Mouse (Mus musculus) heart, embryonic 14.5 days (tissue): ENCODE data around the gene Hadha. TPM values are rescaled to one million over a fixed set of nuclear protein-coding genes. Genes with fewer than 3 reads are reported as not detected.

Source experiments
- ATAC-seq: fragments of 200-750 bp; cut with Nextera tagmentation; 2 replicates; pipeline ENCODE4 v1.8.0; 2017; ENCODE audit warnings: low read depth, moderate TSS enrichment; ENCODE audit not compliant: insufficient number of reproducible peaks, insufficient read depth, low FRiP score
- H3K27ac ChIP-seq, 2 experiments: fragments of 200-500 bp in 1 of 2; fragments of 300-500 bp in 1 of 2; sonication (generic) in 1 of 2; replicated peaks in 1 of 2; 2 replicates each; pipeline ENCODE4 v1.5.1; 2012 to 2014; ENCODE audit warnings: low read depth in 2 of 2, low read length in 2 of 2, control low read depth in 1 of 2, mild to moderate bottlenecking in 1 of 2, mixed read lengths in 1 of 2; ENCODE audit not compliant: control insufficient read depth in 1 of 2, insufficient read depth in 1 of 2
- H3K27me3 ChIP-seq: fragments of 300-500 bp; sonication (generic); 2 replicates; pipeline ENCODE4 v1.6.1; 2014; ENCODE audit warnings: mild to moderate bottlenecking, low read length, control low read depth; ENCODE audit not compliant: control insufficient read depth, insufficient read depth
- H3K36me3 ChIP-seq: fragments of 300-500 bp; sonication (generic); 2 replicates; pipeline ENCODE4 v1.6.1; 2014; ENCODE audit warnings: mild to moderate bottlenecking, control low read depth, low read length, mixed read lengths; ENCODE audit not compliant: control insufficient read depth, insufficient read depth
- H3K4me1 ChIP-seq, 2 experiments: fragments of 200-500 bp in 1 of 2; fragments of 300-500 bp in 1 of 2; sonication (generic) in 1 of 2; 2 replicates each; pipeline ENCODE4 v1.6.1; 2012 to 2014; ENCODE audit warnings: low read length in 2 of 2, control low read depth in 1 of 2, mixed read lengths in 1 of 2; ENCODE audit not compliant: control insufficient read depth in 2 of 2, insufficient read depth in 2 of 2
- H3K4me2 ChIP-seq: fragments of 300-500 bp; sonication (generic); 2 replicates; pipeline ENCODE4 v1.6.1; 2014; ENCODE audit warnings: mild to moderate bottlenecking, low read length
- H3K4me3 ChIP-seq, 2 experiments: fragments of 200-500 bp in 1 of 2; fragments of 300-500 bp in 1 of 2; sonication (generic) in 1 of 2; 2 replicates each; pipeline ENCODE4 v1.5.1; 2012 to 2014; ENCODE audit warnings: low read length in 2 of 2, mild to moderate bottlenecking in 2 of 2, control low read depth in 1 of 2, low read depth in 1 of 2, moderate library complexity in 1 of 2; ENCODE audit not compliant: control insufficient read depth in 1 of 2, insufficient read depth in 1 of 2
- H3K9ac ChIP-seq: fragments of 300-500 bp; sonication (generic); 2 replicates; pipeline ENCODE4 v1.6.1; 2014; ENCODE audit warnings: mild to moderate bottlenecking, low read length
- H3K9me3 ChIP-seq: fragments of 300-500 bp; sonication (generic); 2 replicates; pipeline ENCODE4 v1.6.1; 2016; ENCODE audit warnings: low read length, control low read depth; ENCODE audit not compliant: control insufficient read depth
- WGBS: fragments of 180-500 bp; shearing (Covaris S2); extraction: QIAGEN DNeasy Blood & Tissue Kit; methylation state at CpG from one replicate; pipeline ENCODE4 v1.1.7; 2014; 5-methylcytosine and 5-hydroxymethylcytosine counted together
- polyA plus RNA-seq: library from polyadenylated mRNA; unstranded; fragments of >200 nt; fragmentation: Nextera tagmentation; extraction: Ambion mirVana; gene quantifications from 2 replicates; pipeline ENCODE4 v1.2.1, GENCODE M21; 2014

Hadha gene
- polyA plus RNA-seq, 1 experiment from 2014 or later, result 223 TPM

DNA sequence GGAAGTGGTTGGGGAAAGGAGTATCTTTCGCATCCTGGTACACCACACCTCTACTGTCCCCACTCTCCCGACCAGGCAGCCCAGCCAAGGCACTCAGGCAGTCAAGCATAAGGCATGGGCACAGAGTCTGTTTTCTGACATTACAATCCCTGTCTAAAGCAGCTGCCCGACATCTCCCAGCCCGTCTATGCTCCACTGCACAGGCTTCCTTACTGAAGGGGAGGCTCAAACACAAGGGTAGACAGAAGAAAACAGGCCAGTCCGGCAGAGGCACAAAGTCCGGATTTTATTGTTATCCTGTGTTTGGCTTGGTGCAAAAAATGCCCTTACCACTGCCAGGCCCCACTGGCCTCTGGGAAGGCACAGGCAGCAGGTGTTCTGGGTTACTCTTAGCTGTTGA, 35.8 kb downstream of the Hadha start:
- ATAC-seq, result no peak
- no peak overlapping the region for H3K4me2 ChIP-seq
- WGBS, result 87% methylated on average over 6 of the region's 6 CpGs
- peaks cover 0 to 2% of the 10 kb centered on the region in 2 experiments; a peak in 1 of 4 replicates for H3K4me1 ChIP-seq
- H3K4me3 ChIP-seq, result no peak overlapping the region
- no peak overlapping the region for H3K9ac ChIP-seq
- H3K36me3 ChIP-seq, result peaks cover 77% of the 10 kb centered on the region
- H3K27ac ChIP-seq, result no peak overlapping the region
- H3K27me3 ChIP-seq, result peaks cover 17% of the 10 kb centered on the region
- no peaks in the 10 kb centered on the region for H3K9me3 ChIP-seq

GRCm38 (mm10) chr5:30118018-30118417, 36.9 kb downstream of the Hadha start:
- Histone ChIP-seq H3K9ac (no peak overlapping the region), H3K27me3 (peaks cover 29% of the 10 kb centered on the region), H3K9me3 (no peaks in the 10 kb centered on the region), H3K4me1 (peaks cover 5 to 6% of the 10 kb centered on the region in 2 experiments; a peak in 2 of 4 replicates), H3K27ac (no peak overlapping the region), H3K4me3 (no peak overlapping the region), H3K36me3 (peaks cover 66% of the 10 kb centered on the region), H3K4me2 (no peak overlapping the region)
- 100% methylated on average over 1 of the region's 1 CpGs for WGBS
- ATAC-seq, result no peak

DNA sequence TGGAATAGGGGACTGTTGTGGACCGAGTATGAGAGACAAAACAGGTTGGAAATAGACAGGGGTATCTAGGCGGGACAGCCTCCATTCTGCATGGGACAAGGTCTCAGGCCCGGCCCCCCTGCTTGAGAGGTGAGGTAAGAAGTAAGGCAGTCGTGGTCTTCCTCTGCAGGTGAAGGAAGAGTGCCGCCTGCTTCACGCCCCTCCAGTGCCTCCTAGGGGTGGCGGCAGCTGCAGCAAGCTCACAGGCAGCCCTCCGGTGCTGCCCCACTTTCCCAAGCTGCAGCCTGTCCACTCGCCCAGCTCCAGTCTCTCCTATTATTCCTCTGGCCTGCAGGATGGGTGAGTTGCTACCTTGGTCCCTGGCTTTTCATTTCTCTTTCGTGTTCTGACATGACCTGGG, 39.2 kb downstream of the Hadha start:
- Histone ChIP-seq H3K4me2 (no peak overlapping the region), H3K27ac (no peak overlapping the region), H3K9me3 (no peaks in the 10 kb centered on the region), H3K27me3 (peaks cover 47% of the 10 kb centered on the region), H3K4me3 (no peak overlapping the region), H3K9ac (no peak overlapping the region), H3K4me1 (peaks cover 13 to 14% of the 10 kb centered on the region in 2 experiments), H3K36me3 (peaks cover 43% of the 10 kb centered on the region)
- no peak for ATAC-seq
- WGBS, result 30% methylated on average over 10 of the region's 10 CpGs

GRCm38 (mm10) chr5:30114761-30115140, 40.2 kb downstream of the Hadha start:
- ATAC-seq, result no peak
- peaks cover 53% of the 10 kb centered on the region for H3K27me3 ChIP-seq

DNA sequence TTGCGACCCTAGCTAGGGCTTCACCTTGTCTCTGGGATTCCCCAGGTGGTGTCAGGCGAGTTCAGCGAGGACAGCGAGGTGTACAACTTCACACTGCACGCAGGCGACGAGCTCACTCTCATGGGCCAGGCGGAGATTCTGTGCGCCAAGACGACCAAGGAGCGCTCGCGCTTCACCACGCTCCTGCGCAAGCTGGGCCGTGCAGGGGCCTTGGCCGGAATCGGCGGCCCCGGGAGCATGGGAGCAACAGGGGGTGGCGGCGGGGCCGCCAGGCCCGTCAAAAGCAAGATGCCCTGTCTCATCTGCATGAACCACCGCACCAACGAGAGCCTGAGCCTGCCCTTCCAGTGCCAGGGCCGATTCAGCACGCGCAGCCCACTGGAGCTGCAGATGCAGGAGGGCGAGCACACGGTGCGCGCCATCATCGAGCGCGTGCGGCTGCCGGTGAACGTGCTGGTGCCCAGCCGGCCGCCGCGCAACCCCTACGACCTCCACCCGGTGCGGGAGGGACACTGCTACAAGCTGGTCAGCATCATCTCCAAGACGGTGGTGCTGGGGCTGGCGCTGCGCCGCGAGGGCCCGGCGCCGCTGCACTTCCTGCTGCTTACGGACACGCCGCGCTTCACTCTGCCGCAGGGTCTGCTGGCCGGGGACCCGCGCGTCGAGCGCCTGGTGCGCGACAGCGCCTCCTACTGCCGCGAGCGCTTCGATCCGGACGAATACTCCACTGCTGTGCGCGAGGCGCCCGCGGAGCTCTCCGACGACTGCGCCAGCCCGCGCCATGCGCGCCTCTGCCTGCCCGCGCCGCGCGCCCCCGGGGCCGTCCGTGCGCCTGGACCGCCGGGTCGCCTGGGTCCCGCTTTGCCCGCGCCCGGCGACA, 40.8 kb downstream of the Hadha start:
- no peaks in the 10 kb centered on the region for H3K9me3 ChIP-seq
- H3K9ac ChIP-seq, result peak overlapping the region; percentile 71
- peak overlapping the region; percentile 58 to 60 for H3K4me3 ChIP-seq
- H3K27me3 ChIP-seq, result peaks cover 59% of the 10 kb centered on the region
- H3K4me2 ChIP-seq, result peak overlapping the region; percentile 97
- ATAC-seq, result peak; percentile 69
- H3K4me1 ChIP-seq, result peaks cover 16 to 20% of the 10 kb centered on the region in 2 experiments
- peaks cover 27% of the 10 kb centered on the region for H3K36me3 ChIP-seq
- 1% methylated on average over 98 of the region's 103 CpGs for WGBS
- no peak overlapping the region for H3K27ac ChIP-seq

More at GRCm38 (mm10) chr5:30114761-30115140, 40.2 kb downstream of the Hadha start:
- 2% methylated on average over 22 of the region's 28 CpGs for WGBS
- H3K4me3 ChIP-seq, result peak overlapping the region; percentile 58 to 60
- H3K9me3 ChIP-seq, result no peaks in the 10 kb centered on the region
- no peak overlapping the region for H3K27ac ChIP-seq
- H3K4me1 ChIP-seq, result peaks cover 16 to 20% of the 10 kb centered on the region in 2 experiments
- peak overlapping the region; percentile 71 for H3K9ac ChIP-seq
- peak overlapping the region; percentile 97 for H3K4me2 ChIP-seq
- H3K36me3 ChIP-seq, result peaks cover 33% of the 10 kb centered on the region

GRCm38 (mm10) chr5:30112533-30113068, 42.4 kb downstream of the Hadha start:
- Histone ChIP-seq H3K27me3 (peaks cover 72% of the 10 kb centered on the region), H3K36me3 (peaks cover 12% of the 10 kb centered on the region), H3K4me2 (no peak overlapping the region), H3K4me1 (peaks cover 16 to 20% of the 10 kb centered on the region in 2 experiments), H3K9ac (no peak overlapping the region), H3K27ac (no peak overlapping the region), H3K9me3 (no peaks in the 10 kb centered on the region), H3K4me3 (no peak overlapping the region)
- ATAC-seq, result no peak
- WGBS, result 75% methylated on average over 3 of the region's 3 CpGs

DNA sequence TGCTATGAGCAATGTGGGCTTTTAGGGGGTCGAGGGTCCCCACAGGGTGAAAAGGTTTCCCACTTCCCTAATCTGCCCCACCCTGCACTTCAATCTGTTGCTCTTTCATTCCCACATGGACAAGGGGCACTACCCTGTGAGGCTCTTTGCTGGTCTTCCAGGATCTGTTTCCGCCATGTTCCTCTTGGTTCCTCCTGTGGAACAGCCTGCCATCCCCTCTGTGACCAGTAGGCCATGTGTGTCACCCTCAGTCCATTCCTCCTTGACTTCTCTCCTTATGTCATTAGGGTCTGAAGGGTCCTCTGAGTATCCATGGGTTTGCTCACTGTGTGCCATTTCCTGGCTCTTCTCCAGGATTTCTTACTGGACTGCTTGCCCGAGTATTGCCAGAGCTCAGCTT, 43.2 kb downstream of the Hadha start:
- WGBS, result 67% methylated on average over 3 of the region's 3 CpGs
- H3K9ac ChIP-seq, result no peak overlapping the region
- no peak for ATAC-seq
- H3K36me3 ChIP-seq, result peaks cover 3% of the 10 kb centered on the region; the same call in 1 of the 2 replicates
- H3K9me3 ChIP-seq, result no peaks in the 10 kb centered on the region
- peaks cover 16 to 20% of the 10 kb centered on the region in 2 experiments for H3K4me1 ChIP-seq
- H3K4me3 ChIP-seq, result no peak overlapping the region
- peaks cover 81% of the 10 kb centered on the region for H3K27me3 ChIP-seq
- H3K4me2 ChIP-seq, result peak overlapping the region; percentile 60
- no peak overlapping the region for H3K27ac ChIP-seq
